Mouse (Mus musculus) E14TG2a.4 (cell line): ENCODE results near the gene Teddm2.

Source experiments
- CTCF ChIP-seq: conservative IDR thresholded peaks from 2 replicates; pipeline ENCODE4 v1.5.1; 2014; ENCODE audit warnings: low read length
- NANOG ChIP-seq: IDR thresholded peaks from 2 replicates; pipeline ENCODE4 v1.6.1; 2014; ENCODE audit warnings: borderline replicate concordance, low read length, mixed read lengths
- POU5F1 ChIP-seq: IDR thresholded peaks from 2 replicates; pipeline ENCODE4 v1.6.1; 2014; ENCODE audit warnings: low read length, borderline replicate concordance

- TF ChIP-seq CTCF, result no peak
- no peak for TF ChIP-seq NANOG
- no peak for TF ChIP-seq POU5F1
These were observed 13.9 kb downstream of the Teddm2 start for GRCm38 (mm10) chr1:153886024-153886633.
